Mouse (Mus musculus): ENCODE data around the gene Cntn5.

GRCm38 (mm10) chr9:10109156-10109555 lies 795.4 kb downstream of the Cntn5 start:
- no peak for TF ChIP-seq CTCF (IDR thresholded peaks at IDR 0.05; ENCODE audit: control insufficient read depth, insufficient read depth, insufficient read length)
- no peak for TF ChIP-seq MAX (IDR thresholded peaks at IDR 0.05)
- no peak for TF ChIP-seq CEBPB (IDR thresholded peaks at IDR 0.05; ENCODE audit: low read depth)
- TF ChIP-seq MYOD1 (IDR thresholded peaks at IDR 0.05; ENCODE audit: control insufficient read depth, insufficient read length, low read depth): no peak
- no peak for TF ChIP-seq MYOG (IDR thresholded peaks at IDR 0.05; ENCODE audit: control insufficient read depth, extremely low read depth, insufficient read length)

All from C2C12 (cell line).